Mouse (Mus musculus): ENCODE results near the gene Mpp4.

- TF ChIP-seq CTCF (IDR thresholded peaks at IDR 0.05; ENCODE audit: low read depth), result no peak
- TF ChIP-seq EP300 (IDR thresholded peaks at IDR 0.05; ENCODE audit: low read depth), result no peak
These were observed 9.8 kb upstream of the Mpp4 start for GRCm38 (mm10) chr1:59173023-59173422.
